Mouse (Mus musculus): ENCODE measurements around the gene Cygb. TPM values are rescaled to one million over a fixed set of nuclear protein-coding genes. Genes with fewer than 3 reads are reported as not detected.

Gene Cygb
- total and polyA plus RNA-seq, 3 experiments, result 2.2 to 8.7 TPM; not detected in 1

DNA sequence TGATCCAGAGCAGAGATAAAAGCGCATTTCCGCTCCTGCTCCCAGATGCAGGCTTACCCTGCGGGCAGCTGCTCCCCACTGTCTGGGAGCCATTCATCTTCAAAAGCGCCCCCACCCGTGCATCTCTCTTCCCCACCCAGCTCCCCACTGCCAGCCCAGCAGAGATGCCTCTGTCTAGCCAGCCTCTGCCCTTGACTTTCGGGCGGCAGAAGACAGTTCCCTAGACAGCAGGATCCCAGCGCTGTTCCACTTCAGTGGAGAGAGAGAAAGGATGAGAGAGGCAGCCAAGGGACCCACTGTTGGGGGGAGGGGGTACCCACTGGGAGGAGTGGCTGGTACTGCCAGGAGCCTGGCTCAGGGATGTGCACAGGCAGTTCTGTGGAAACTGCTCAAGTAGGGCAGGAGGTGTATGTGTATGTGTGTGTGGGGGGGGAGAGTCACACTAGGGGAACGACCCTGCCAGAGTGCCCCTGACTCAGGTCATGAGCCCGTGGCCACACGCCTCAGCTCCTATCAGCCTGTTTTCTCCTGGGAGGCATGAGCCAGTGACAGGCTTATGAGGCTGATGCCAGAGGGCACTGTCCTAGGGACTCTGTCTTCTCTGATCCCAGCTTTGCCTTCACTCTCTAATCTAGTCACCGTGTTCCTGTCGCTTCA lies 7.3 kb upstream of the Cygb start (continued):
- TF ChIP-seq TBP (IDR thresholded peaks at IDR 0.05; ENCODE audit: low read depth, low read length) (no peak), HCFC1 (IDR thresholded peaks at IDR 0.05; ENCODE audit: low read depth, low read length) (no peak), TAL1 (IDR thresholded peaks at IDR 0.05; ENCODE audit: low read length) (no peak)

GRCm38 (mm10) chr11:116660181-116660580 lies 6.1 kb upstream of the Cygb start:
- no peaks in the 10 kb centered on the region; the same call in 1 of the 2 replicates for H3K79me2 ChIP-seq (ENCODE audit: control insufficient read depth, insufficient read depth, low read length, poor library complexity)
- H3K4me3 ChIP-seq (ENCODE audit: control insufficient read depth in 1 of 2, insufficient read depth in 1 of 2, low read depth in 2 of 2, low read length in 2 of 2), result no peak overlapping the region
- peak; percentile 35 for DNase-seq (ENCODE audit: low read depth, low spot score)
- no peaks in the 10 kb centered on the region for H3K9me3 ChIP-seq (replicated peaks; ENCODE audit: insufficient read depth, low read length)
- peaks cover 0 to 19% of the 10 kb centered on the region in 2 experiments; a peak in 2 of 4 replicates for H3K36me3 ChIP-seq (ENCODE audit: control insufficient read depth in 1 of 2, insufficient read depth in 2 of 2, low read length in 2 of 2)
- peak overlapping the region; percentile 77 for H3K9ac ChIP-seq (ENCODE audit: control insufficient read depth, low read depth, low read length, poor library complexity, severe bottlenecking)
- TF ChIP-seq ETS1 (IDR thresholded peaks at IDR 0.05; ENCODE audit: low read depth, low read length) (peak; percentile 28; the same call in 1 of the 2 replicates), CHD1 (IDR thresholded peaks at IDR 0.05; ENCODE audit: low read depth, low read length) (no peak)
- peak overlapping the region; percentile 96 for H3K27ac ChIP-seq (ENCODE audit: control insufficient read depth, low read depth, low read length)
- no peaks in the 10 kb centered on the region for H3K27me3 ChIP-seq (ENCODE audit: control insufficient read depth in 1 of 2, insufficient read depth in 2 of 2, low read length in 2 of 2)
- peaks cover 11 to 39% of the 10 kb centered on the region in 2 experiments for H3K4me1 ChIP-seq (ENCODE audit: control insufficient read depth in 1 of 2, insufficient read depth in 2 of 2, low read length in 2 of 2)

DNA sequence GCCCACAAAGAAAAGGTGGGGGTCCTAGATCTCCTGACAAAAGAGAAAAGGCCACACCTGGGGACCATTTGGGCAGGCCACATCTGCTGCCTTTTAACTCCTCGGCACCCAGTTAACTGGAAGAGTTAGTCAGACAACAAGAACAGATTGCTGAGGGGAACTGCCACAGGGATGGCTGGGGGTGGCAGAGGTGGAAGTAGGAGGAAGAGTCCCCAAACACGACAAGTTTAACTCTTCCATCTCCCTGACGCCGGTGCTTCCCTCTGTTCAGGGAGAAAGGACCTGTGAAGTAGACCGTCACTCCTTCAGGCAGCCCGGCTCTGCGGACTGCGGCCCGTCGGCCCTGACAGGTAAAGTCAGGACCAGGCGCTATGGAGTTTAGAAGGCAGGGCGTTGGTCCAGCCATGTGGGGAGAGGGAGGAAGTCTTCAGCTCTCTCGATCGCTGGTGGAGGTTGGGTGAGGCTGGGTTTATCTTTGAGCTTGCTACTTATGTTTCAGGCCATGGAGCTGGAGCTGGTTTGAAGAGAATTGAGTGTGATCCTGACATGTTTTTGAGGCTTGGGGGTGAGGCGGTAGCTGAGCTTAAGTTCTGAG lies 5.0 kb upstream of the Cygb start:
- Histone ChIP-seq H3K4me1 (ENCODE audit: control insufficient read depth in 1 of 2, insufficient read depth in 2 of 2, low read length in 2 of 2) (peaks cover 11 to 48% of the 10 kb centered on the region in 2 experiments), H3K9ac (ENCODE audit: control insufficient read depth, low read depth, low read length, poor library complexity, severe bottlenecking) (peak overlapping the region; percentile 77)
- no peak for TF ChIP-seq USF1 (IDR thresholded peaks at IDR 0.05; ENCODE audit: low read depth, low read length)
- TF ChIP-seq MXI1 (IDR thresholded peaks at IDR 0.05; ENCODE audit: low read depth, low read length), result no peak; the same call in 1 of the 2 replicates
- peak; percentile 91 for TF ChIP-seq MYC (IDR thresholded peaks at IDR 0.05; ENCODE audit: low read depth, low read length)
- peak; percentile 70; the same call in 1 of the 2 replicates for TF ChIP-seq CHD1 (IDR thresholded peaks at IDR 0.05; ENCODE audit: low read depth, low read length)
- TF ChIP-seq TCF12 (IDR thresholded peaks at IDR 0.05; ENCODE audit: low read depth, low read length), result peak; percentile 44
- TF ChIP-seq MEF2A (IDR thresholded peaks at IDR 0.05; ENCODE audit: extremely low read depth, insufficient replicate concordance, low read depth, low read length, poor library complexity, severe bottlenecking), result no peak
- 0 out of 2 replicates have a peak, but pooled peaks have one; percentile 13 for TF ChIP-seq ETS1 (IDR thresholded peaks at IDR 0.05; ENCODE audit: low read depth, low read length)
- TF ChIP-seq MAX (IDR thresholded peaks at IDR 0.05; ENCODE audit: low read length), result peak; percentile 82
- TF ChIP-seq CTCF (IDR thresholded peaks at IDR 0.05 in 2 of 3, conservative IDR thresholded peaks at IDR 0.05 in 1 of 3; ENCODE audit: control insufficient read depth in 1 of 3, insufficient read depth in 1 of 3, low read depth in 2 of 3, low read length in 3 of 3, poor library complexity in 1 of 3, severe bottlenecking in 1 of 3), result no peak
- TF ChIP-seq CHD2 (IDR thresholded peaks at IDR 0.05; ENCODE audit: low read length), result no peak
- TF ChIP-seq RAD21 (IDR thresholded peaks at IDR 0.05; ENCODE audit: low read depth, low read length), result no peak
- TF ChIP-seq POLR2AphosphoS5 (IDR thresholded peaks at IDR 0.05; ENCODE audit: borderline replicate concordance, low read depth, low read length), result 0 out of 2 replicates have a peak, but pooled peaks have one; percentile 58
- TF ChIP-seq JUND (IDR thresholded peaks at IDR 0.05; ENCODE audit: low read depth, low read length), result no peak
- peak; percentile 46; the same call in 1 of the 2 replicates for TF ChIP-seq SIN3A (IDR thresholded peaks at IDR 0.05; ENCODE audit: low read length)
- TF ChIP-seq BHLHE40 (IDR thresholded peaks at IDR 0.05; ENCODE audit: borderline replicate concordance, low read depth, low read length), result no peak
- no peak for TF ChIP-seq TAL1 (IDR thresholded peaks at IDR 0.05; ENCODE audit: low read length)
- TF ChIP-seq POLR2A (IDR thresholded peaks at IDR 0.05; ENCODE audit: control insufficient read depth in 1 of 2, insufficient read depth in 1 of 2, low read depth in 1 of 2, low read length in 2 of 2, poor library complexity in 1 of 2), result peak; percentile 75 to 78
- TF ChIP-seq ZKSCAN1 (IDR thresholded peaks at IDR 0.05; ENCODE audit: low read depth, low read length), result 0 out of 2 replicates have a peak, but pooled peaks have one; percentile 5
- TF ChIP-seq MYB (IDR thresholded peaks at IDR 0.05; ENCODE audit: low read depth, low read length), result no peak
- TF ChIP-seq E2F4 (IDR thresholded peaks at IDR 0.05; ENCODE audit: borderline replicate concordance, low read depth, low read length), result no peak
- peak; percentile 9 to 31; a peak in 2 of 4 replicates for TF ChIP-seq EP300 (IDR thresholded peaks at IDR 0.05; ENCODE audit: low read depth in 1 of 2, low read length in 2 of 2)
- TF ChIP-seq GATA1 (IDR thresholded peaks at IDR 0.05; ENCODE audit: low read depth, low read length), result no peak; the same call in 1 of the 2 replicates
- no peak for TF ChIP-seq USF2 (IDR thresholded peaks at IDR 0.05; ENCODE audit: borderline replicate concordance in 1 of 2, insufficient read depth in 1 of 2, low read depth in 1 of 2, low read length in 2 of 2)
- TF ChIP-seq RCOR1 (IDR thresholded peaks at IDR 0.05; ENCODE audit: low read depth, low read length), result no peak

More for the DNA sequence above, 5.0 kb upstream of the Cygb start:
- Histone ChIP-seq H3K27ac (ENCODE audit: control insufficient read depth, low read depth, low read length) (peak overlapping the region; percentile 96), H3K79me2 (ENCODE audit: control insufficient read depth, insufficient read depth, low read length, poor library complexity) (no peaks in the 10 kb centered on the region; the same call in 1 of the 2 replicates), H3K9me3 (replicated peaks; ENCODE audit: insufficient read depth, low read length) (no peaks in the 10 kb centered on the region), H3K36me3 (ENCODE audit: control insufficient read depth in 1 of 2, insufficient read depth in 2 of 2, low read length in 2 of 2) (peaks cover 0 to 19% of the 10 kb centered on the region in 2 experiments; a peak in 2 of 4 replicates), H3K27me3 (ENCODE audit: control insufficient read depth in 1 of 2, insufficient read depth in 2 of 2, low read length in 2 of 2) (0 out of 4 replicates have a peak, but pooled peaks cover 0 to 2% of the 10 kb centered on the region in 2 experiments), H3K4me3 (ENCODE audit: control insufficient read depth in 1 of 2, insufficient read depth in 1 of 2, low read depth in 2 of 2, low read length in 2 of 2) (peak overlapping the region; percentile 15 to 48)
- peak; percentile 87 for DNase-seq (ENCODE audit: low read depth, low spot score)
